Mouse (Mus musculus) neural tube, embryonic 10.5 days (tissue): ENCODE measurements at regions not wholly inside any gene's neighbourhood (a gene's known extent, or its start where the extent isn't known, plus 50 kb on each side); places are given as distances from the start of the nearest gene placed in this dataset.
"Not testable (repeated sequence)": the region's sequence is repeated elsewhere in the genome, so short reads cannot be mapped to it uniquely, and the experiment has no call there.

Source experiments
- DNase-seq: peaks from one replicate; pipeline ENCODE4 v3.0.0-alpha.2; 2017; ENCODE audit warnings: low spot score; ENCODE audit errors: extremely low spot score

- no peak for DNase-seq
Observed at GRCm38 (mm10) chr11:7705312-7705764, 491.6 kb upstream of the Igfbp3 start.

- DNase-seq = no peak
Observed at GRCm38 (mm10) chr11:7697591-7697990, 483.9 kb upstream of the Igfbp3 start.

GRCm38 (mm10) chr11:7689701-7690100 is 476.0 kb upstream of the Igfbp3 start:
- DNase-seq = not testable (repeated sequence)

DNA sequence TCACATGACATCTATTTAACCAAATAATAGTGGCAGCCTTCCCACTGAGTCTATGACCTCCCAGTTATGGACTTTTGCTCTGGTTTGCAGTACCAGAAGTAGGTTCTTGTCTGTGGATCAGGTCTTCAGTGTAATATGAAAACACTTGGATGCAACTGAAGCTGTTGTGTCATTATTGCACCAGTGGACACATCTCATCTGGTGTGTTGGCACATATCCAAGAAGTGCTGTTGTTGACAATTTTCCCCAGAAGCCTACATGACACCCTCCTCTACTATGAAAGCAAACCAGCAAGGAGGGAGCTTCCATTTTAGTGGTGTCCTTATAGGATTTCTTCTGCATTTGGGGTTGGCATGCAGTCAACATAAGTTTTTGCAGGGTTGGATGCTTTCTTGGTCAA is 459.1 kb upstream of the Igfbp3 start:
- no peak for DNase-seq

DNA sequence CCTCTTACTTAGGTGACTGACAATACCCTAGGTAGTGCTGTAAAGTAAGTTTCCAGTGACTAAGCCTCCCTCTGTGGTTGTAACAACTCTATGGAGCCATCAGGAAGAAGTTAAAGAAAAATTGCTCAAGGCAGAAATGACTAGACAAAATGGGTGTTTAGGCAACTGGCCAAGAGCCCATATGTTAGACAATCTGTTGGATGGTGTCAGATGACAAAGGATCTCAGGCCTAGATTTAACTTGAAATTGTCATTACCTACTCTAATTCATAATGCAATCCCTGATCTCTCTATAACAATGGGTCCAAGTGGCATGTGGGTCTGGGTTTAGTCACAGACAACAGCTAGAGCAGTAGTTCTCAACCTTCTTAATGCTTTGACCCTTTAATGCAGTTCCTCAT is 416.9 kb upstream of the Igfbp3 start:
- DNase-seq = no peak

GRCm38 (mm10) chr11:7625256-7625655 is 411.5 kb upstream of the Igfbp3 start:
- DNase-seq = no peak

DNA sequence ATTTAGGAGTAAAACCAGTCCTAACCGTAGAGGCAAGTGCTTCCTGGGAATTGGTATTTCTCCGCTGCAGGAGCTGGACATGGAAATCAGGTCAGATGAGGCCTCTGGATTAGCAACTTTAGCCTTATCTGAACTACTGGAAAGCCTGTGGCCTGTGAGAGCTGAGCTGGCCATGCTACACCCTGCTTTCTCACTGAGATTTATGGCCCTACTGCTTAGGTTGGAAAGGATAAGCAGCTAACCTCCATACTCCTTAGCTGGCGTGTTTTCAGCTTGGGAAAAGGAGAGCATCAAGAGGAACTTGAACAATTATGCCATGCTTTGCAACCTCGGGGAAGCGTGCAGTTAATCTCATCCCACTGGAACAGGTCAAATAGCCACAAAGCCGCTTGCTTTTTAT is 406.6 kb upstream of the Igfbp3 start:
- DNase-seq = no peak

DNA sequence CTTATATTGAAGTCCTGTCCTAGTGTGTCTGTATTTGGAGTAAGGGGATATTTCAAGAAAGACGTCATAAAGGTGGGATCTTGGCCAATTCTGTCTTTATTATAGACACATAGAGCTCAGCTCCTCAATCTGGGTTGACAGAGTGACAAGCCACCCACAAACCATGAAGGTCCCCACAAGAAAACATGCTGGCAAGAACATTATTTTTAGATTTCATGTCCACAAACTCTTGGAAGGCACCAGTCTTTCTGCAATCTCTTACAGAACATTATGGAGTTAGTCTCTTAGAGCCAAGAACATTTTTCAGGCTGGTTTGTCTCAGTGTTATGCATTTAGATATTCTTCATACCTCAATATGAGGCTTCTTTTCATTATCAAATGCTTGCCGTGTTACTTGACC is 397.0 kb upstream of the Igfbp3 start:
- no peak for DNase-seq

- no peak for DNase-seq
Observed at GRCm38 (mm10) chr11:7609921-7610320, 396.2 kb upstream of the Igfbp3 start.

DNA sequence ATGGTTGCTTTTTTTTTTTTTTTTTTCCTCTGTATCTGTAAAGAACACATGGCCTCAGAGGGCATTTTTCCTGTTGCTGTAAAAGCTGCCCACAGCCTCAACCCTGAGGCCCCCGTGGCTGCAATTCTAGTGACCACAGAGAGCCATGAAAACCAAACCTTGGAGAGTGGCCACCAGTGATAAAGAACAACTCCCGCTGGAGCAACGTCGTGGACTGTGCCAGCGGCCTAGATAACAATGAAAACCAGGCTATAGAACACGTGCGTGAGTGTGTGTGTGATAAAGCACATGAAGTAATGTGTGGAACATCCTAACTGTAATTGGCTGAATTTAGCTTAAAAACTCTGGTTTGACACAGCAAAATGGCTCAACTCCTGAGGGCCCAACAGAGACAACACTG is 392.9 kb upstream of the Igfbp3 start:
- DNase-seq = no peak

- no peak for DNase-seq
Observed at GRCm38 (mm10) chr11:7592010-7592409, 378.3 kb upstream of the Igfbp3 start.

GRCm38 (mm10) chr11:7583296-7583695 is 369.6 kb upstream of the Igfbp3 start:
- no peak for DNase-seq

DNA sequence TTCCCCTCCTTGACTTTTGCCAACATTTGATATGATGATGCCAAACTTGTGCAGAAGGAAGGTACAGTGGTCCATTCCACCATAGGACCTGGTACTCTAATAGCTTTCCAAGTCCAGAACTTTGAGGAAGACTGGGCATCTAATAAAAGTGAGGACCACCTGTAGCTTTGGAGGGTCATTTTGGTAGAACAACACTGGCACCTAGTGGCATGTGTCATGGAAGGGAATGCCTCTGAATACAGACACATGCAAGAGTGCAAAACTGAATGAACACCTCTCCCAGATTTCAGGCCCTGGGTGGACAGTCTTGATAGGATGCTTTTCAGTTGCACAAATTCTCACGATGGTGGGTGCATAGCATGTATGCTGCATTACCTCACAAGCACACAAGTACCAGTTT is 354.8 kb upstream of the Igfbp3 start:
- DNase-seq = no peak

DNA sequence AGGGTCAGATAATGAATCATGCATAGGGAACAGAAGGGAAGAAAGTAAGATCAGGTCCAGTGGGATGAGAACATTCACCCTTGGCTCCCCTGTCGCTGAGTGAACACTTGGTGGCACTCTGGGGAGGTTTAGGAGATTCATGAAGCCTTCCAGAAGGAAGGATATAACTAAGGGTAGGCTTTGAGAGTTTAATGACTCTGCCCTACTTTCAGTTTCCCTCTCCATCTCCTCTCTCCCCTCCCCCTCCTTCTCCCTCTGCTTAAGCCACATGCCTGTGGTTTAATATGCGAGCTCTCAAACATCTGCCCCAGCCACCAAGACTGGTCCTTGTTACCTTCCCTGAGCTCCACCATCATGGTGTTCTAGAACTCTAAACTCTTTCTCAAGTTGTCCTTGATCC is 348.3 kb upstream of the Igfbp3 start:
- DNase-seq = no peak

GRCm38 (mm10) chr11:7561437-7561836 is 347.7 kb upstream of the Igfbp3 start:
- DNase-seq = no peak

GRCm38 (mm10) chr11:7555613-7556274 is 342.0 kb upstream of the Igfbp3 start:
- no peak for DNase-seq

DNA sequence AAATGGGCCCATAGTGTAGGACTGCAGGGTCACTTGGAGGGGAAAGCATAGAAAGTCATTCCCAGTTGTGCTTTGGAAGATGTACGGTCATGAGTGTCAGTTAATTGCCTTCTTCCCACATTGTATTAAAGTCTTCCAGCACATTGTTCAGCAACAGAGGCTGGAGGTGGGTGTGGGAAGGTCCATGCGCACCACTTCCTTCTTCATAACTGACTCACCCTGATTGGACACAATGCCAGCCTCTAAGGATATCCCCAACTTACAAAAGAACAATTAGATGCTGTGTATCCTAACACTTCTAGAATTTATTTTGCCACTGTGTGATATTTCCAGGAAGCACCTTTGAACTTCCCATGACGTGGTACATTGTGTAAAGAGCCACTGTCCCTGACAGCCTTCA is 338.4 kb upstream of the Igfbp3 start:
- DNase-seq = no peak

- no peak for DNase-seq
Observed at GRCm38 (mm10) chr11:7547796-7548195, 334.1 kb upstream of the Igfbp3 start.

GRCm38 (mm10) chr11:7545621-7546020 is 331.9 kb upstream of the Igfbp3 start:
- no peak for DNase-seq

- no peak for DNase-seq
Observed at GRCm38 (mm10) chr11:7534590-7534989, 320.9 kb upstream of the Igfbp3 start.

DNA sequence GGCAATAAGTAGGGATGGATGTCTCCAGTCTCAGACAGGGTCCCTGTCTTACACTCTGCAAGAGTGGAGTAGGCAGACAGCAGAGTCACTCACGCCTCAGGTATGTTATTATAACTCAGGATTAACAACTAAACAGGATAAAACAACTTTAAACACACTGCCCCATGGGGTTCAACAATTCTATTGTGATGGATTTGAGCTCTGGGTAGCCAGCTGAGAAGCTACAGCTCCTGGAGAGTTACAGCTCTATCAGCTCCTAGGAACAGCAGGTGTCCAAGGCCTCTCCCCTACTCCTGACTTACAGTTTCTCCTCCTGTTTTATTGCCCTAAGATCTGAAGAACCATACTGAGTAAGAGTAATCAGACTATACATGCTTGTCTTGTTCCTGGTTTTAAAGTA is 319.6 kb upstream of the Igfbp3 start:
- DNase-seq = no peak

GRCm38 (mm10) chr11:7531847-7532246 is 318.1 kb upstream of the Igfbp3 start:
- DNase-seq = no peak

GRCm38 (mm10) chr11:7530482-7531148 is 316.9 kb upstream of the Igfbp3 start:
- no peak for DNase-seq
